Mouse (Mus musculus): ENCODE results near the gene Adh7.

The Adh7 gene

DNA sequence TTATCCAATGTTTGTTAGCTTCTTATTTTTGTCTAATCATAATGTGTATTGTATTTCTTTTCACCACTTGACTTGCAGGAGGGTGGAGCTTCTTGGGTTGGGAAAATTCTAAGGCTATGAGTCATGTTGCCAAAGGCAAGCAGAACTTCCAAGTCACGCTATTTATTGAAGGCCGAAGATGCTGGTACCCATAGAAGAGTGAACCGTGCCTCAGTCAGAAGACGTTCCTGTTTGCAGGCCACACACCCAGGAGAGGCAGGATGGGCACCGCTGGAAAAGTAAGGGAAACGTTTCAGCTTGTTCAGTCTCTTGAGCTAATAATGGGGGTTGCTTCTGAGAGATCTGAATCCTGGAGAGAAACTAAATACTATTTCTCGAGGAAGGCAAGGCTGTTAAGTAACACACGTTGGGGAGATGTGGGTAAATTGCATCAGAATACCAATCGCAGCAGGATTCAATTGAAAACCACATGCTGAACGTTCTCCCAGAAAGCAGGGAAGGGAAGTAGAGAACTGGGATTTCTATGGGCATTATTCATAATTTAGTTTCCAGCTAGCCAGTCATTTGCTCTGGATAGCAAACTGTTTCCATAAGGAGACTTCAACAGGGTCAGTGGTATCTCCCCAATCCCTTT, at the start of gene Adh7:
TSS of gene Adh7 (plus strand) at position 130 of the 634 bp plus-strand sequence.
- POLR2A ChIA-PET: no interaction called here
- CTCF ChIA-PET: interaction anchor here in 2 of 4 experiments (1.3 to 1.4 kb wide), 2 partner anchors 19 to 20 kb away, joined by 3 to 4 read pairs; no protein-coding TSS in a partner anchor

DNA sequence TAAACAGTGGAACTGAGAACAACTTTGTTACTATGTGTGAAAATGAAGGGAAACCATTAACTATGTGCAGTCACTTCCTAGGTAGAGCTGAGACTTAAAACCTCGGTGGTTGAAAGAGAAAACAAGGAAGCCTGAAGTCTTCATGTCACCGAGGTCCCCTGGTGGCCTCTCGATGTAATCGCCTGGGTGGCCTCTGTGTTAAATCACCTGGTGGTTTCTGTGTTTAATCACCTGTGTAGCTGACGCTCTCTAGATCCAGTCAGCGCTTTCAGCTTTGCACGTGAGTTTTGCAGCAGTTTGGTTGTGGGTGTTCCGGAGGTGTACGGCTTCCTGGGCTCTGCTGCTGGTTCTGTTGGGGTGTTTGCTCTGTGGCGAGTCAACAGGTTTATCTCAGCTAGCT, 44.3 kb upstream of the Adh7 start:
- ChIA-PET CTCF (interaction anchor here (0.5 to 1.9 kb wide), 7 partner anchors 29 to 217 kb away, joined by 3 to 12 read pairs (median 4); partner anchors contain the start of gene Mttp (in 1 of the 4)), POLR2A (interaction anchor here in 3 of 4 experiments (0.7 to 1.6 kb wide), 5 partner anchors 11 to 196 kb away, joined by 3 to 6 read pairs (median 3); no protein-coding TSS in a partner anchor)

DNA sequence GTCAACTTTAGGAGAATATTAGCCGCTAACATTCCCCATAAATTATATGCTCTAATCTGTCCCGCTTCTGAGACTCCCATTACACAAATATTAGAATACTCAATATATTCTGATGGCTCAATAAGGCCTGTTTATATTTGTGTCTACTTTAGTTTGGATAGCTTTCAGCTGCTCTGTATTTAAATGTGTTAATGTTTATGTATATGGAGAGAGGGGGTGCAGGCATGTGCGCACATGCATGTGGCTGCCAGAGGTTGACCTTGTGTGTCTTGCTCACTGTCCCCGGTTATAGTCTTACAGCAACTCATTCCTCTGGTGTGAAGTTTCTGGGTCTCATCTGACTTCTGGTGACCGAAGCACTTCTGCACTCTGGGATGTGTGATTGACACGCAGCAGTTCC, 42.0 kb upstream of the Adh7 start:
- ChIA-PET POLR2A (interaction anchor here in 2 of 4 experiments (0.8 to 1.2 kb wide), 3 partner anchors 14 to 311 kb away, joined by 3 to 5 read pairs (median 3); partner anchors contain the start of genes H2afz (in 1 of the 2) and Trmt10a (in 1 of the 2)), CTCF (interaction anchor here in 2 of 4 experiments (0.6 to 0.9 kb wide), 3 partner anchors 9 to 185 kb away, joined by 3 read pairs; partner anchors contain the start of gene Mttp (in 1 of the 2))

DNA sequence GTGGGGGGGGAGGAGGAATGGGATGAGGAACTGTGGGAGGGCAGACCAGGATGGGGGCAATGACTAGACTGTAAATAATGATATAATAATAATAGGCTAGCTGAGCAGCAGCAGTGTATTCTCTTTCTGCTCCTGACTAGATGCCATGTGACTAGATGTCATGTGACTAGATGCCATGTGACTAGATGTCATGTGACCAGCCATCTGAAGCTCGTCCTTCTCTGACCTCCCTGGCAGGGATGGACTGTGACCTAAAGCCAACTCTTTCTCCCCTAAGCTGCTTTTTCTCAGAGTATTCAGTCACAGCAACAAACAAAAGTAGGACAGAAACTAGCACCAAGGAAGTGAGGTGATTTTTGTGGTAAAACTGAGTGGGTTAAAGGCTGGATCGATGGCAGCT, 35.5 kb upstream of the Adh7 start:
- ChIA-PET POLR2A (interaction anchor here in 1 of 4 experiments (0.9 to 1.5 kb wide), 3 partner anchors 16 to 129 kb away, joined by 3 to 7 read pairs (median 3); partner anchors contain the start of gene Trmt10a), CTCF (interaction anchor here in 1 of 4 experiments (0.6 to 0.7 kb wide), 2 partner anchors 41 to 329 kb away, joined by 3 to 5 read pairs; no protein-coding TSS in a partner anchor)

DNA sequence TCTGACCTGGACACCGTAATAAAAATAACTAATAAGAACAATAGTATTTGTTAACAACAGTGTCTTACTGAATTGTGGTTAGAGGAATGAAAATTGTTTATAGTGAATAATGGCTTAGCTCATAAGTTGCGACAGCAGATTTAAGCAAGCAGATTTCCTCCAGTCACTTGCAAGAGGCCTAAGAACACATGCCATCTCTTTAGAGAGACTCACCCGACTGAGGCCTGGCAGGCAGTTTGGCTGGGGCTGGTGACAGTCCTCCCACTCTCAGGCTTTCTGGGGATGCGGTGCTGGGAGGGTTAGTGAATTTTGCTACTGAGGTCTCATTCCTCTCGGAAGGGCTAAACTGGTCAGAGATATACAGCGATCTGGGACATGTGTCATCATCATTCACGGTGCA, 34.2 kb upstream of the Adh7 start:
- POLR2A ChIA-PET: interaction anchor here in 2 of 4 experiments (0.6 to 1.0 kb wide), 2 partner anchors 9 to 294 kb away, joined by 4 read pairs; no protein-coding TSS in a partner anchor
- CTCF ChIA-PET: interaction anchor here in 2 of 4 experiments (0.6 to 0.9 kb wide), 2 partner anchors 192 to 631 kb away, joined by 3 read pairs; no protein-coding TSS in a partner anchor

DNA sequence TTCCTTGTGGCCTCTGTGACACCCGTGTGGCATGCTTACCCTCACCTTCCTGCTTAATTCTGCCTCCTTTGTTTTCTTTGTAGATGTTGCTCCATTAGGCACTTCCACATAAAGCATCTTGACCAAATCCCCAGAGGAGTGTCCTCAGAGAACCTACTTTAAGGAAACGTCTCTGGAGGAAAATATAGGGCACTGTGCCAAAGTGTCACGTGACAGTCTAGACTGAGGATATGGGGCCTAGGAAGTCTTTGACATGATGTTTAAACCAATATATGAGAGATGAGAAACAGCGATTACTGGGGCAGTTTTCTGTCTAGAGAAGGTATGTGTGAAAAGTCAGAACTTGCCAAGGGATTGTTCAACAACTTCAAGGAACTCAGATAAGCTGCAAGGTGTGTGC, 32.3 kb upstream of the Adh7 start:
- ChIA-PET CTCF (interaction anchor here in 1 of 4 experiments (1.6 kb wide), 1 partner anchor 13 kb away, joined by 6 read pairs; no protein-coding TSS in a partner anchor), POLR2A (no interaction called here)

DNA sequence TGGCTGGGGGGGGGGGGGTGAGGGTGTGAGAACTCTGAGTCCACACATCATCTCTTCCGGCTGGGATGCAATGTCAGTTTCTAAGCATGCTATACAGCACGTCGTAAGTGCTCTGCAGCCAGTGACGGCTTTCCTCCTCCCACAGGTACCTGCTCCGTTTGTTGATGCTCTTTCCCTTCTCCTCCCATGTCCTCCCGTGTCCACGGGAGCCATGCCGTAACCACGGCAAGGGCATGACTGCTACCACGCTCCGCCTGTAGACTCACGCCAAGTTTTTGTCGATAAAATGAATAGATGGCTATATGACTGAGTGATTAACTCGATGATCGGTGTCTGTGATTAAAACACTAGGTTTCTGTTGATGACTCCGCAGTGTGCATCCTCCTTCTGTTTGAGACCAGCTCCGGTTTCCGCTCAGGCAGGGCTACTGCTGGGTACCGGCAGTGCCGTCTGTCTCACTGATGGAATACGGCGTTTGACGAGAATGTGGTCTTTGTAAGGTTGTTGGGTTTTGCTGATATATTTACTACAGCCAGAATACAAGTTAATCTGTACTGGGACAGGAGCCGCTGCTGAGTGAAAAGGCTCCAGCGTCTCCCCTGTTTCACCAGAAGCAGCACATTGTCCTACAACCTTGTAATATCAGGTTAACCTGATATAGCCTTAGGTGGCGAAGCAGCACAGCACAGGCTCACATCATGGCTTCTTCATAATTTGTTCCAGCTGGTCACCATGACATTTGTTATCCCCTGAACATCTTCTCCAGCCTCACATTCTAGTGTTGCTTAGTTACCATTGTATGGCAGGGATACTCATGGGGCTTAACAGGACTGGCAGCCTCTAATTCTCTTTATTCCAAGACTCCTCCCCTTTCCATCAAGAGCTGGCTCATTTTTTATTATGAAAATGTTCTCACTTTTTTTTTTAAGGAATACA, 31.3 kb upstream of the Adh7 start:
- ChIA-PET POLR2A (no interaction called here), CTCF (no interaction called here)

DNA sequence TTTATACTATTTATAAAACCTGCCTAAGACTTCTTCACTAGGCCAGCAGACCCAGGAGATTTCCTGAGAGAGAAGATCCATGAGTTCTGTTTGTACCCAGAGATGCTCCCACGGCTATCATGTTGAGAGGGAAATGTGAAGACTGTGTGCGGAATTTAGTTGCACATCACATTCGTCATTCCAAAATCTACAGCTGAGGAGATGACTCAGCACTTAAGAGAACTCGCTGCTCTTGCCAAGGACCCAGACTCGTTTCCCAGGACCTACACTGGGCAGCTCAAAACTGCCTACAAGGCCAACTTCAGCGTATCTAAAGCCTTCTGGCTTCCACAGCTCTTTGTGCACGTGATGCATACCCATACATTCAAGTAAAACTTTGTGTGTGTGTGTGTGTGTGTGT, 25.3 kb upstream of the Adh7 start:
- POLR2A ChIA-PET: interaction anchor here in 1 of 4 experiments (0.6 kb wide), 1 partner anchor 9 kb away, joined by 4 read pairs; no protein-coding TSS in a partner anchor
- CTCF ChIA-PET: no interaction called here

DNA sequence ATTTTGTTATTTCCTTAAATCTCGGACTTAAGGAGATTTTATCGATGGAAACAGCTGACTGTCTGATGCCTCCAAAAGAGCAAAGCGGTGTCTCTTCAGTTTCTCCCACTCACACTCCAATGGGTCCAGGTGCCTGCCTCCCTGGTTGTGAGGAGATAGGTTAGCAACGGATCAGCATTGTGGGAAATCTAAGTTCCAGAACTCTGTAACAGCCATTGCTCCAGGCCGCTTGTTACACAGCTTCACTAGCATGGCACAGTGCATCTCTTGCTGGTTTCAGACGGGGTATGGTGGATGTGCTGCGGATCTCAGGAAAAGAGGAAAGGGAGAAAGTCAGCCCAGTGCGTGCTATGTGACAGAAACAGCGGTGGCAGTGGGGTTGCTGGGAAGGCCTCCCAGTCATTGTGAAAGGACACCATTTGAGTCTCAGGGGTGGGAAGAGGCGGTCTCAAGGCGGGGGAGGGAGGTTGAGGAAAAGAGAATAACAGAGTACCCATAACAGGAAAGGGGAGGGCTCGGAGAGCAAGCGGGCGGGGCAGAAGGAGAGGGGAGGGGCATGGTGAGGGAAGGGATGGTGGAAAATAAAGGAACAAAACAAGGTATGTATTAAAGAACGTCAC, 23.8 kb upstream of the Adh7 start, which contains the start of gene 4930579F01Rik:
TSS of gene 4930579F01Rik (minus strand) at position 143 of the 620 bp plus-strand sequence.
- ChIA-PET POLR2A (interaction anchor here in 1 of 4 experiments (0.8 kb wide), 1 partner anchor 13 kb away, joined by 3 read pairs; no protein-coding TSS in a partner anchor), CTCF (interaction anchor here in 1 of 4 experiments (0.7 kb wide), 1 partner anchor 60 kb away, joined by 3 read pairs; no protein-coding TSS in a partner anchor)

DNA sequence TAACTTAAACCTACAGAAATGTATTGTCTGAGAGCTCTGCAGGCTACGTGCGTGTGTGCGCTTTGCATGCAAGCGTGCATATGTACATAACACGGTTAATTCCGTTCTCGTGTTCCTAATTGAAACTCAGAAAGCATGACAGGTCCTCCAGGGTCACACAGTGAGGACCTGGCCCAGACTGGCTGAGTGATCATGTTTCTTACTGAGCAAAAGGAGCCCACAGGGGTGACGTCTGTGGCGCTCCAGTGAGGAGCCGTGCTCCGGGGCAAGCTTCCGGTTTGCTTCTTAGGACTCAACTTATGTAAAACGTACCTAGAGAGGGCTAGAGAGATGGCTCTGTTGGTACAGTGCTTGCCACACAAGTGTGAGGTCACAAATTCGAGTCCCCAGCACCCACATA, 20.5 kb upstream of the Adh7 start:
- ChIA-PET POLR2A (interaction anchor here in 3 of 4 experiments (0.5 to 1.9 kb wide), 5 partner anchors 27 to 333 kb away, joined by 3 to 9 read pairs (median 4); partner anchors contain the start of genes Eif4e (in 1 of the 3), H2afz (in 1 of the 3) and Mttp (in 1 of the 3)), CTCF (interaction anchor here (0.6 to 2.7 kb wide), 12 partner anchors 9 to 424 kb away, joined by 3 to 12 read pairs (median 6); no protein-coding TSS in a partner anchor)

DNA sequence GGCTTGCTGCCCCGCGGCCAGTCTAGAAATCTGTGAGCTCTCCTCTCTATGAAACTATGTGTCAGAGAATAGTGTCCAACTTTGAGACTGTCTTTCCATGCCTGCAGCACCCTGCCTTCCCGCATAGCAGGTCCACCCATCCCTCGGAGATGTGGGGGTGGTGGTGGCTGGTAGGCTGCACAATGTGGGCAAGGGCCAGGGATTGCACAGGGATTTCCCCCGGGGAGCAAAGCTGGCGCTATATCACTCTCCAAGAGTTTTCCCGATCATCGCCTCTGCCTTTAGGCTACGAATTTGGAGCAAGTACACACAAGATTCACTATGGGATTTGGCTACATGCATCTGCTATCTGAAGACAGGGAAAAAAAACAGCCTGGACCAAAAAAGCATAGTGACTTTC, 20.0 kb upstream of the Adh7 start:
- CTCF ChIA-PET: interaction anchor here (0.5 to 2.7 kb wide), 53 partner anchors 8 to 423 kb away, joined by 3 to 26 read pairs (median 4); partner anchors contain the start of genes Mttp (in 2 of the 4) and Adh6a (in 1 of the 4)

DNA sequence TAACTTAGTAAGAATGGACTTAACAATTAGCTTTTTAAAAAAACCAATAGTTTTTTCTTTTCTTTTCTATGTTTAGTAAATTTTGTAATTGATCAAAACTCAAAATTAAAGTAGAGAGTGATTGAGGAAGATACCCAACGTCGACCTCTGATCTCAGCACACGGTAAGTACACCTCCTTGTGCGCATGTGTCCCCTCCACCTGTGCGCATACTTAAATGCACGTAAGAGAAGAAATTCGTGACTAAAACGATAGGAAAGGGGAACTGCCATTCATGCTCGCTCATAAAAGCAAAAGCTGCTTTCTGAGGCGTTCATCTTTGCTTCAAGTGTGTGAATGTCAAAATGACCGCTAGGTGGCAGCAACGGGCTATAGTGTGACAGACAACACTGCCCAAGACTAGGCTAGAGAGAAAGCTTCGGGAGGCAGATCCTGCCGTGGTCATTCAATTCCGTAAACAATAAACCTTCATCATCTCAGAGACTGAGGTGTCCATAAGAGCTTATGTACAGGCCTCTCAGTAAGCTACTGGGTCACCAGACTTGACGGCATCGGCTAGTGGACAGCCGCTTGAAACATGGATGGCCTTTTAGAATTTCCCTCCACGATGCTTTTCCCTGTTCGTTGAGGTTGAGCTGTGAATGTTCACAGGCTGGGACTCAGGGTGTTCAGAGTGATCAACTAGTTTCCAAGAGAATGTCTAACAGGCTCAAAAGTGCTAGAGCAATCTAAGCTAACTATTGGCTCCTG, 19.4 kb upstream of the Adh7 start:
- POLR2A ChIA-PET: interaction anchor here in 2 of 4 experiments (0.6 to 1.9 kb wide), 7 partner anchors 11 to 334 kb away, joined by 3 to 9 read pairs (median 6); partner anchors contain the start of genes Eif4e (in 1 of the 2), H2afz (in 1 of the 2), Metap1 (in 1 of the 2) and Mttp (in 1 of the 2)
- CTCF ChIA-PET: interaction anchor here (0.5 to 2.7 kb wide), 61 partner anchors 8 to 446 kb away, joined by 3 to 26 read pairs (median 4); partner anchors contain the start of genes Mttp (in 3 of the 4), Adh6a (in 1 of the 4) and Adh7 (in 1 of the 4)

More for the DNA sequence above, 20.0 kb upstream of the Adh7 start:
- POLR2A ChIA-PET: interaction anchor here in 2 of 4 experiments (1.0 to 1.9 kb wide), 6 partner anchors 11 to 334 kb away, joined by 3 to 9 read pairs (median 6); partner anchors contain the start of genes Eif4e (in 1 of the 2), H2afz (in 1 of the 2), Metap1 (in 1 of the 2) and Mttp (in 1 of the 2)

DNA sequence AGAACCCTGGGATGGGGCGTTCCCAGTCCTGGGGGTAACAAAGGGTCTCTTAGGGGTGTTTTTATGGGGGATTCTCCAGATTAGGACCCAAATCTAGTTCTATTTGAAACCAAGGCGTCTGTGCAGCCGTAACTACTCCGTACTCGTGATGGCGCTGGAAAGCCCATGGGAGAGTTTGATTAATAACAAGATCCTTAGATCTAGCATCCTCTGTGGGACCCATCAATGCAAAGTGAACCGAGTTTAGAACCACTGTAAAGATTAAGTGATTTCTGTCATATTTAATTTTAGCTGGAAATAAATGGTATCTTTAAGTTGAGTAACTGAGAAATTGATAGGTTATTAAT, 18.9 kb upstream of the Adh7 start:
- POLR2A ChIA-PET: interaction anchor here in 2 of 4 experiments (0.6 to 1.8 kb wide), 6 partner anchors 10 to 327 kb away, joined by 3 to 7 read pairs (median 5); partner anchors contain the start of genes Eif4e (in 1 of the 2), Metap1 (in 1 of the 2) and Mttp (in 1 of the 2)
- CTCF ChIA-PET: interaction anchor here (0.5 to 2.7 kb wide), 57 partner anchors 9 to 446 kb away, joined by 3 to 26 read pairs (median 4); partner anchors contain the start of genes Mttp (in 3 of the 4), Adh6a (in 1 of the 4) and Adh7 (in 1 of the 4)

DNA sequence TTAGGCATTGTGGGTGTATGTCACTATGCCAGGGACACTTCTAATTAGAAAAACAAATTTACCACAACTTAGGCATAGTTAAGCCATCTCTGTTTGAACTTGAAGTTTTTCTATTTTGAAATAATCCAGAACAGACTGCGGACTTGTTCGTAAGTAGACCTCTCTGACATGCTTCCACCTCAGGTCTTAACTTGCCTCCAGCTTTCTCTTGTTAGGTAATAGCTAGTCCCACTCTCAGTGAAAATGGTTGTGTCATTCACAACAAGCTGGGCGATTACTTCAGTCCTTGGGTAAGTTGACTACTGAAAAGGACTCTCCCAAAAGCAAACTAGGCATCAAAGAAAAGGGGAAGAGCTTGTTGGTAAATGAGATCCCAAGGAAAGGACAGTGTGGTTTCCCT, 8.7 kb upstream of the Adh7 start:
- POLR2A ChIA-PET: interaction anchor here in 1 of 4 experiments (1.3 kb wide), 1 partner anchor 11 kb away, joined by 3 read pairs; no protein-coding TSS in a partner anchor
- CTCF ChIA-PET: interaction anchor here in 1 of 4 experiments (1.1 kb wide), 1 partner anchor 11 kb away, joined by 4 read pairs; no protein-coding TSS in a partner anchor

DNA sequence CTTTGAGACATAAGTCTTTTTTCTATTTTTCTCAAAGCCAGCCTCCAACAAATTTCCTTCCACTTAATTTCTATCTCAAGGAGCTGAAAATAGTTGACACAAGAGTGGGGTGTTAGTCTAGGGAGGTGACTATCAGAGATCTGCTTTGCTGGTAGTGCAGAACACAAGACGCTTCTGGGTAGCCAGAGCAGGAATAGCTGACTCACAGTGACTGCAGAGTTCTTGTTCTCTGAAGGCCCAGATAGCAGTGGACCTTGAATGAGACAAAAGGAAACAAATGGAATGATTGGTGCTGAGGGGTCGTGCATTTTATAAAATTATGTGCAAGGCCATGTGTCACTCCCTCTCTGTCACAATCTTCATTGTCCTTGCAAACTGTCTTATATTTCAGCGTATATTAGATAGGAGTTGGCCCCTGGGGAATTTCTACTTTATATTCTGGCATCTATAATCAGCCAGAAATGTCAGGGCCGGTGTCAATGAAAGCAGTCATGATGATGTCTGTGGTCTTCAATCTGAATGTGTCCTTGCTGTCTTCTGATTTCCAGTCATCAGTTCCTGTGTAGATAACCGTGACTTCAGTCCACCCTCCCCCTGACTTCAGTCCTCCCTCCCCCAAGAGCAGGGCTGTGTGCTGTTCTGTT, 7.0 kb upstream of the Adh7 start:
- POLR2A ChIA-PET: interaction anchor here in 2 of 4 experiments (0.6 to 0.7 kb wide), 2 partner anchors 17 to 178 kb away, joined by 4 to 7 read pairs; no protein-coding TSS in a partner anchor
- CTCF ChIA-PET: interaction anchor here in 1 of 4 experiments (0.6 kb wide), 1 partner anchor 296 kb away, joined by 4 read pairs; no protein-coding TSS in a partner anchor

Data from embryonic stem cell, embryonic (primary cell).